Mouse (Mus musculus) neural tube, embryonic 12.5 days (tissue): Measurements from ENCODE around the gene Arfgap3. TPM values are rescaled to one million over a fixed set of nuclear protein-coding genes. Genes with fewer than 3 reads are reported as not detected.
"Not testable (repeated sequence)": the region's sequence is repeated elsewhere in the genome, so short reads cannot be mapped to it uniquely, and the experiment has no call there.

Source experiments
- ATAC-seq: fragments of 200-750 bp; cut with Nextera tagmentation; 2 replicates; pipeline ENCODE4 v1.8.0; 2017; ENCODE audit warnings: low read depth, mild to moderate bottlenecking, moderate TSS enrichment, moderate library complexity; ENCODE audit not compliant: low FRiP score
- H3K27ac ChIP-seq: fragments of 300-500 bp; sonication (generic); 2 replicates; pipeline ENCODE4 v1.5.1; 2016
- H3K27me3 ChIP-seq: fragments of 300-500 bp; sonication (generic); replicated peaks from 2 replicates; pipeline ENCODE4 v1.6.1; 2016; ENCODE audit warnings: mild to moderate bottlenecking
- H3K36me3 ChIP-seq: fragments of 300-500 bp; sonication (generic); 2 replicates; pipeline ENCODE4 v1.6.1; 2016; ENCODE audit warnings: mild to moderate bottlenecking
- H3K4me1 ChIP-seq: fragments of 300-500 bp; sonication (generic); 2 replicates; pipeline ENCODE4 v1.6.1; 2016
- H3K4me2 ChIP-seq: fragments of 300-500 bp; sonication (generic); replicated peaks from 2 replicates; pipeline ENCODE4 v1.6.1; 2016; ENCODE audit warnings: mild to moderate bottlenecking
- H3K4me3 ChIP-seq: fragments of 300-500 bp; sonication (generic); 2 replicates; pipeline ENCODE4 v1.5.1; 2016
- H3K9ac ChIP-seq: fragments of 300-500 bp; sonication (generic); 2 replicates; pipeline ENCODE4 v1.6.1; 2016; ENCODE audit warnings: mild to moderate bottlenecking
- H3K9me3 ChIP-seq: fragments of 300-500 bp; sonication (generic); 2 replicates; pipeline ENCODE4 v1.6.1; 2016; ENCODE audit warnings: mild to moderate bottlenecking
- WGBS: fragments of 180-500 bp; shearing (Covaris S2); methylation state at CpG from one replicate; pipeline ENCODE4 v1.1.7; 2016; 5-methylcytosine and 5-hydroxymethylcytosine counted together
- polyA plus RNA-seq: library from polyadenylated mRNA; unstranded; fragments of >200 nt; fragmentation: Nextera tagmentation; extraction: Ambion mirVana; gene quantifications from 2 replicates; pipeline ENCODE4 v1.2.1, GENCODE M21; 2016

The Arfgap3 gene
- polyA plus RNA-seq, 1 experiment from 2014 or later, result 39.0 TPM

- no peak overlapping the region for H3K4me2 ChIP-seq
- no peak overlapping the region for H3K4me3 ChIP-seq
- peaks cover 48% of the 10 kb centered on the region for H3K36me3 ChIP-seq
- no peak for ATAC-seq
- no peak overlapping the region; the same call in 1 of the 2 replicates for H3K27ac ChIP-seq
- H3K9ac ChIP-seq, result no peak overlapping the region
- H3K9me3 ChIP-seq, result no peaks in the 10 kb centered on the region
- H3K27me3 ChIP-seq, result no peaks in the 10 kb centered on the region
- H3K4me1 ChIP-seq, result no peaks in the 10 kb centered on the region
- WGBS, result 83% methylated on average over 8 of the region's 8 CpGs
Measured at GRCm38 (mm10) chr15:83337903-83338870, 11.9 kb downstream of the Arfgap3 start.

- ATAC-seq, result no peak
- no peaks in the 10 kb centered on the region for H3K27me3 ChIP-seq
- no peak overlapping the region for H3K4me2 ChIP-seq
- WGBS, result 71% methylated on average over 3 of the region's 3 CpGs
- peaks cover 48% of the 10 kb centered on the region for H3K36me3 ChIP-seq
- H3K4me1 ChIP-seq, result no peaks in the 10 kb centered on the region
- no peaks in the 10 kb centered on the region for H3K9me3 ChIP-seq
- H3K9ac ChIP-seq, result no peak overlapping the region
- H3K4me3 ChIP-seq, result no peak overlapping the region
- H3K27ac ChIP-seq, result no peak overlapping the region
Measured at GRCm38 (mm10) chr15:83332373-83332772, 17.7 kb downstream of the Arfgap3 start.

DNA sequence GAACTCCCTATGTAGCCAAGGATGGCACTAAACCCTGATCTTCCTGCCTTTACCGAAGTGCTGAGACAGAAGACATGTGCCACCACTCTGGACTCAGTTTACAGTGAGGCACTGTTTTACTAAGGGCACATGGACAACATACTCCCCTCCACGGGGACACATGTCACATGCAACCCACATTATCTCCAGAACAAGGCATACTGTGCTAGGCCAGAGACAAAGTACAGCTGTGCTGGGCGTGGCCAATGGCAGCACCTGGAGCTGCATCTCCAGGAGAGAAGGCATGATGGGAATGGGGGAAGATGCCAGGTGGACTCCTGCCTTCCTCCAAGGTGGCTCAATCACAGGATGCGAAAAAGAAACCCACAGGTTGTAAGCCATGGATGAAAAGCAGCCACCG, 21.1 kb downstream of the Arfgap3 start:
- Histone ChIP-seq H3K4me2 (no peak overlapping the region), H3K9ac (no peak overlapping the region), H3K4me3 (no peak overlapping the region), H3K36me3 (peaks cover 53% of the 10 kb centered on the region), H3K4me1 (no peaks in the 10 kb centered on the region), H3K27me3 (no peaks in the 10 kb centered on the region), H3K9me3 (no peaks in the 10 kb centered on the region), H3K27ac (no peak overlapping the region)
- no peak for ATAC-seq
- WGBS, result 89% methylated on average over 5 of the region's 5 CpGs

- H3K9me3 ChIP-seq, result no peaks in the 10 kb centered on the region
- no peaks in the 10 kb centered on the region for H3K27me3 ChIP-seq
- no peak for ATAC-seq
- no peak overlapping the region for H3K4me2 ChIP-seq
- no peak overlapping the region for H3K4me3 ChIP-seq
- no peak overlapping the region for H3K27ac ChIP-seq
- H3K4me1 ChIP-seq, result no peaks in the 10 kb centered on the region
- WGBS, result 92% methylated on average over 2 of the region's 2 CpGs
- H3K36me3 ChIP-seq, result peaks cover 63% of the 10 kb centered on the region
- H3K9ac ChIP-seq, result no peak overlapping the region
Measured at GRCm38 (mm10) chr15:83323071-83323470, 27.0 kb downstream of the Arfgap3 start.

DNA sequence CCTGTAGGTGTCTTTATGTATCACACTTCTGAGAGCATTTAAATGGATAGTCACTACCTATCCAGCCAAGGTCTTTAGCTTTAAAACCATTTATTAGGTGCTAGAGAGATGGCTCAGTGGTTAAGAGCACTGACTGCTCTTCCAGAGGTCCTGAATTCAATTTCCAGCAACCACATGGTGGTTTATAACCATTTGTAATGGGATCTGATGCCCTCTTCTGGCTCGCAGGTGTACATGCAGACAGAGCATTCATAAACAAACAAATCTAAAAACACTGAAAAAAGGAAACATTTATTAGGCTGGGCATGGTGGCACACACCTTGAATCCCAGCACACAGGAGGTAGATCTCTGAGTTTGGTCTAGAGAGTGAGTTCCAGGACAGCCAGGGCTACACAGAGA, 35.1 kb downstream of the Arfgap3 start:
- no peak overlapping the region for H3K9ac ChIP-seq
- no peaks in the 10 kb centered on the region for H3K4me1 ChIP-seq
- H3K27me3 ChIP-seq, result no peaks in the 10 kb centered on the region
- H3K4me2 ChIP-seq, result no peak overlapping the region
- 72% methylated on average over 1 of the region's 1 CpGs for WGBS
- peaks cover 63% of the 10 kb centered on the region for H3K36me3 ChIP-seq
- no peak for ATAC-seq
- H3K4me3 ChIP-seq, result no peak overlapping the region
- no peaks in the 10 kb centered on the region for H3K9me3 ChIP-seq
- no peak overlapping the region for H3K27ac ChIP-seq

GRCm38 (mm10) chr15:83309878-83310277, 40.2 kb downstream of the Arfgap3 start:
- H3K4me1 ChIP-seq, result no peaks in the 10 kb centered on the region
- no peak overlapping the region for H3K9ac ChIP-seq
- H3K27ac ChIP-seq, result no peak overlapping the region
- H3K4me2 ChIP-seq, result no peak overlapping the region
- no peaks in the 10 kb centered on the region for H3K27me3 ChIP-seq
- no peak for ATAC-seq
- 92% methylated on average over 5 of the region's 5 CpGs for WGBS
- no peaks in the 10 kb centered on the region for H3K9me3 ChIP-seq
- no peak overlapping the region for H3K4me3 ChIP-seq
- H3K36me3 ChIP-seq, result peaks cover 73% of the 10 kb centered on the region

GRCm38 (mm10) chr15:83308708-83309107, 41.3 kb downstream of the Arfgap3 start:
- H3K36me3 ChIP-seq, result peaks cover 64% of the 10 kb centered on the region
- ATAC-seq, H3K9me3 ChIP-seq: not testable (repeated sequence)

DNA sequence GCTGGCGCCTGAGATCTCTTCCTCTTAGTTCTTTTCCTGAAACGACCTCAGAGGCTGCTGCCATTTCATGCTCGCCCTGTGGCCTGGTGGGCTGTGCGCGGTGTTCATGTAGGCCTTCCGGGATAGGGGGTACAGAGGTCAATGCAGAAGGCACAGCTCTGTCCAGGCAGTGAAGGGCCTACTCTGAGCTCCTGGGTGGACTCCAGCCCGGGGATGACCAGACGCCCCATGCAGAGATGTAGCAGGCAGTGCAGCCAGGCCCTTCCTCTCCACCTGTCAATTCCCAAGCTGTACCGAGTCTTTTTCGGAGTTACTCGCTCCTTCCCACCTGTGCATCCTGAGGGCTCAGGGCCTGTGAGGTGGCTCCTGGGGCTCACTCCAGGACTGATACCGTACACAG, 43.9 kb downstream of the Arfgap3 start:
- H3K27ac ChIP-seq, result no peak overlapping the region

More at GRCm38 (mm10) chr15:83308708-83309107, 41.3 kb downstream of the Arfgap3 start:
- WGBS, result 100% methylated on average over 1 of the region's 1 CpGs
- H3K27ac ChIP-seq, H3K4me2 ChIP-seq, H3K9ac ChIP-seq, H3K4me3 ChIP-seq, H3K27me3 ChIP-seq, H3K4me1 ChIP-seq: not testable (repeated sequence)

GRCm38 (mm10) chr15:83305192-83305921, 44.7 kb downstream of the Arfgap3 start:
- H3K4me3 ChIP-seq, result no peak overlapping the region
- H3K4me1 ChIP-seq, result no peaks in the 10 kb centered on the region
- H3K27ac ChIP-seq, result no peak overlapping the region; the same call in 1 of the 2 replicates
- WGBS, result 46% methylated on average over 12 of the region's 12 CpGs
- H3K36me3 ChIP-seq, result peaks cover 47% of the 10 kb centered on the region
- no peaks in the 10 kb centered on the region for H3K9me3 ChIP-seq
- H3K4me2 ChIP-seq, result no peak overlapping the region
- no peaks in the 10 kb centered on the region for H3K27me3 ChIP-seq
- ATAC-seq, result no peak
- H3K9ac ChIP-seq, result no peak overlapping the region

More for the DNA sequence above, 43.9 kb downstream of the Arfgap3 start:
- H3K27me3 ChIP-seq, result no peaks in the 10 kb centered on the region
- H3K4me1 ChIP-seq, result no peaks in the 10 kb centered on the region
- H3K4me3 ChIP-seq, result no peak overlapping the region
- no peak for ATAC-seq
- peaks cover 52% of the 10 kb centered on the region for H3K36me3 ChIP-seq
- H3K9me3 ChIP-seq, result no peaks in the 10 kb centered on the region
- WGBS, result 87% methylated on average over 12 of the region's 12 CpGs
- H3K4me2 ChIP-seq, result no peak overlapping the region
- H3K9ac ChIP-seq, result no peak overlapping the region

DNA sequence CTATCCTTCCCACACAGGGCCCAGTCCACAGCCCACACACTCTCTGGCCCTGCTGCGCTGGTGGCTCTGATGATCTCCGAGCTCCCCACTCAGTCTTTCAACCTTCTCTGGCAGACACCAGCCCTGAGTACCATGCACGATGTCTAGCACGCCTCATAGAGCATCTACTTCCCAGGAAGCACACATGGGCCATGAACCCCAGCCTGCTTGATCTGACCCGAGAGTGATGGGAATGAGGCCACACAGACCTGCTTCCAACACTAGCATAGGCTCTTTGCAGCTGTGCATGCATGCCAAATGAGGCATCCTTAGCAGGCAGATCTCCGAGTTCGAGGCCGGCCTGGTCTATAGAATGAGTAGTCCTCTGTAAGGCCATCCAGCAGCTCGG, 45.2 kb downstream of the Arfgap3 start:
- no peak overlapping the region for H3K27ac ChIP-seq
- whole genome bisulfite sequencing, result 82% methylated on average over 9 of the region's 9 CpGs
- H3K4me3 ChIP-seq, result no peak overlapping the region
- no peaks in the 10 kb centered on the region for H3K9me3 ChIP-seq
- H3K36me3 ChIP-seq, result peaks cover 42% of the 10 kb centered on the region
- ATAC-seq, result no peak
- no peaks in the 10 kb centered on the region for H3K4me1 ChIP-seq
- no peak overlapping the region for H3K4me2 ChIP-seq
- no peaks in the 10 kb centered on the region for H3K27me3 ChIP-seq
- no peak overlapping the region for H3K9ac ChIP-seq

- 85% methylated on average over 13 of the region's 13 CpGs for WGBS
- no peak overlapping the region for H3K4me2 ChIP-seq
- no peaks in the 10 kb centered on the region for H3K27me3 ChIP-seq
- peaks cover 46% of the 10 kb centered on the region for H3K36me3 ChIP-seq
- ATAC-seq, result no peak
- no peaks in the 10 kb centered on the region for H3K4me1 ChIP-seq
- H3K27ac ChIP-seq, result no peak overlapping the region
- no peak overlapping the region for H3K4me3 ChIP-seq
- H3K9me3 ChIP-seq, result no peaks in the 10 kb centered on the region
- H3K9ac ChIP-seq, result no peak overlapping the region
Measured at GRCm38 (mm10) chr15:83303656-83304484, 46.2 kb downstream of the Arfgap3 start.
